Mouse (Mus musculus): Measurements from ENCODE around the gene Slc36a1. TPM values are rescaled to one million over a fixed set of nuclear protein-coding genes. Genes with fewer than 3 reads are reported as not detected.

Gene Slc36a1
- 10 to 100 TPM; 10.3 to 11.8 TPM for total RNA-seq (2021)
- long read RNA-seq, experiment 1, partial matches to known transcripts = 0 of 2 reads
- long read RNA-seq, experiment 1, other reads (novel, unspliced or antisense) = 2 of 2 reads
- long read RNA-seq, experiment 2, partial matches to known transcripts = 0 of 2 reads
- long read RNA-seq, experiment 2, other reads (novel, unspliced or antisense) = 2 of 2 reads

GRCm38 (mm10) chr11:55204159-55204596 lies at the start of gene Slc36a1:
TSS of gene Slc36a1 (plus strand) at chr11:55204350.
- DNase-seq = peak; percentile 96 to 98

GRCm38 (mm10) chr11:55154398-55155069 lies 49.6 kb upstream of the Slc36a1 start:
- peak; percentile 16 to 19 for DNase-seq

- peak; percentile 11 to 61 for DNase-seq
Observed at GRCm38 (mm10) chr11:55155070-55155421, 49.1 kb upstream of the Slc36a1 start.

GRCm38 (mm10) chr11:55158785-55159359 lies 45.3 kb upstream of the Slc36a1 start:
- DNase-seq = peak; percentile 71 to 89

GRCm38 (mm10) chr11:55162670-55163069 lies 41.5 kb upstream of the Slc36a1 start:
- peak in 1 of 2 experiments; percentile 37 for DNase-seq

- DNase-seq = peak; percentile 27 to 45
Observed at GRCm38 (mm10) chr11:55164723-55165122, 39.4 kb upstream of the Slc36a1 start.

- DNase-seq = no peak
Observed at GRCm38 (mm10) chr11:55165748-55166147, 38.4 kb upstream of the Slc36a1 start.

- DNase-seq = no peak
Observed at GRCm38 (mm10) chr11:55168504-55168903, 35.6 kb upstream of the Slc36a1 start.

GRCm38 (mm10) chr11:55168914-55169313 lies 35.2 kb upstream of the Slc36a1 start:
- DNase-seq = no peak

- no peak for DNase-seq
Observed at GRCm38 (mm10) chr11:55170501-55170900, 33.6 kb upstream of the Slc36a1 start.

GRCm38 (mm10) chr11:55178830-55179229 lies 25.3 kb upstream of the Slc36a1 start:
- no peak for DNase-seq

- DNase-seq = no peak
Observed at GRCm38 (mm10) chr11:55179856-55180255, 24.3 kb upstream of the Slc36a1 start.

GRCm38 (mm10) chr11:55183124-55183523 lies 21.0 kb upstream of the Slc36a1 start:
- no peak for DNase-seq

GRCm38 (mm10) chr11:55184246-55184645 lies 19.9 kb upstream of the Slc36a1 start:
- no peak for DNase-seq

- DNase-seq = peak; percentile 17 to 35
Observed at GRCm38 (mm10) chr11:55184733-55185291, 19.3 kb upstream of the Slc36a1 start, which contains the start of gene Slc36a2. TSS of gene Slc36a2 (minus strand) at chr11:55185077.

GRCm38 (mm10) chr11:55187292-55187691 lies 16.9 kb upstream of the Slc36a1 start:
- DNase-seq = peak; percentile 23 to 60

GRCm38 (mm10) chr11:55187777-55188176 lies 16.4 kb upstream of the Slc36a1 start:
- DNase-seq = no peak

GRCm38 (mm10) chr11:55190216-55190615 lies 13.9 kb upstream of the Slc36a1 start:
- no peak for DNase-seq

- DNase-seq = no peak
Observed at GRCm38 (mm10) chr11:55197086-55197485, 7.1 kb upstream of the Slc36a1 start.

- no peak for DNase-seq
Observed at GRCm38 (mm10) chr11:55197740-55198510, 6.2 kb upstream of the Slc36a1 start.

- peak; percentile 27 to 69 for DNase-seq
Observed at GRCm38 (mm10) chr11:55204602-55205001, 452 bp downstream of the Slc36a1 start.

- peak in 1 of 2 experiments; percentile 56 for DNase-seq
Observed at GRCm38 (mm10) chr11:55208001-55208690, 4.0 kb downstream of the Slc36a1 start.

All from heart, adult 18-20 months (tissue).